14 mouse cellular contexts compared by ENCODE assay signal in genomic region chr3:33955064-33955463, GRCm38 (mm10).
A peak's percentile ranks its signal among the peaks of the same experiment; 100 is the strongest.
DNase-seq lines count a peak whose midpoint lies in the region; ATAC-seq lines count a peak whose summit lies in the region.
"Had no signal": no experiment of that assay in that cellular context is flagged by ENCODE, and none has a peak within 500 bp of the region (broad histone marks: within the 10 kb centered on the region; RNA-seq: fewer than 3 reads in every experiment).

No protein-coding gene starts in this region.

- H3K4me2 ChIP-seq in kidney, embryonic 16.5 days (replicated peaks; ENCODE audit: low read depth, low read length) = no peak overlapping the region

- no peak overlapping the region for H3K27ac ChIP-seq in kidney, embryonic 16.5 days (ENCODE audit: low read length)
- H3K27ac ChIP-seq: gastrocnemius, adult 2 months; midbrain, embryonic 15.5 days had no signal

- WGBS in kidney, embryonic 16.5 days = under 1% methylated on average over 6 of the region's 6 CpGs

- no peaks in the 10 kb centered on the region for H3K9me3 ChIP-seq in kidney, embryonic 16.5 days (ENCODE audit: low read length)
- H3K9me3 ChIP-seq: midbrain, embryonic 15.5 days had no signal

- no peaks in the 10 kb centered on the region for H3K4me1 ChIP-seq in kidney, embryonic 16.5 days (ENCODE audit: insufficient read depth, low read length)

- H3K9ac ChIP-seq in kidney, embryonic 16.5 days (replicated peaks; ENCODE audit: low read length) = no peak overlapping the region
- H3K9ac ChIP-seq: lung, embryonic 14.5 days; midbrain, embryonic 15.5 days had no signal

- no peaks in the 10 kb centered on the region for H3K36me3 ChIP-seq in kidney, embryonic 16.5 days (ENCODE audit: insufficient read depth, low read length)
- H3K36me3 ChIP-seq: midbrain, embryonic 15.5 days had no signal

- no peak overlapping the region for H3K4me3 ChIP-seq in kidney, embryonic 16.5 days (ENCODE audit: low read length)
- H3K4me3 ChIP-seq: gastrocnemius, adult 2 months; midbrain, embryonic 15.5 days had no signal

- peak; percentile 83 for DNase-seq in heart, adult 11 months
- DNase-seq in heart, adult 18-20 months = no peak
- no peak for DNase-seq in kidney, adult 8-10 months
- peak; percentile 34 for DNase-seq in embryo, embryonic 10.5 days (ENCODE audit: low spot score)
- DNase-seq in retina, embryonic 14.5 days (ENCODE audit: low spot score) = peak; percentile 21
- DNase-seq in thymus, postnatal 36 days = no peak
- DNase-seq: adrenal gland, postnatal 36 days; gastrocnemius, adult 2 months; lung, embryonic 14.5 days; right cerebral cortex, postnatal 25 days; thymus, adult 18-20 months had no signal

- peaks cover 11% of the 10 kb centered on the region for H3K27me3 ChIP-seq in kidney, embryonic 16.5 days (ENCODE audit: insufficient read depth, low read length)

- ATAC-seq in kidney, embryonic 16.5 days (ENCODE audit: low FRiP score, low TSS enrichment) = peak; percentile 37; the same call in 1 of the 2 replicates
- ATAC-seq: intestine, postnatal 0 days had no signal

Comparison
In these comparisons a context has a peak if more than half of its experiments do, and no peak if none do; other contexts are left out.
1. DNase-seq: peak in heart, adult 11 months (single experiment), embryo, embryonic 10.5 days (single experiment) and retina, embryonic 14.5 days (single experiment); none in heart, adult 18-20 months (0 of 2), kidney, adult 8-10 months (0 of 2) and thymus, postnatal 36 days (0 of 2).